Mouse (Mus musculus): ENCODE measurements around the gene Gm28047.
A peak's percentile ranks its signal among the peaks of the same experiment; 100 is the strongest.

The Gm28047 gene

GRCm38 (mm10) chr15:102546677-102547427 lies 78.0 kb downstream of the Gm28047 start:
- DNase-seq, result peak; percentile 62 to 70

- DNase-seq, result no peak
These were observed 78.6 kb downstream of the Gm28047 start for GRCm38 (mm10) chr15:102546246-102546645.

DNA sequence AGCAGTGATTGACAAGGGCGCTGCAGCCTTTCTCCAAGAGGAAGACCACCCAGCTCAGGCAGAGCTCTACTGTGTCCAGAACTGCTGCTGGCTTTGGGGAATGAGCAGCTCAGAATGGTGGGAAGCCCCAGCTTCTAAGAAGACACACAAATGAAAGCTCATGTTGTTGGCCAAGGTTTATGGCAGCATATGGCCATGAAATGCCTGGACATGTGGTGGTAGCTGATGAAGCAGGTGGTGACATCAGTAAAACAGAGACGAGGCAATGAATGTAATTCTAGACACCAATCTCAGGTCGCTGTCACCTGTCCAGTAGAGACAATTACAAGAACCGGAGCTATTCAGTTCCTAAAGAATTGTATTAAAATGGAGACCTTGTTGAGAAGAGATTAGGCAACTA lies 80.1 kb downstream of the Gm28047 start:
- no peak for DNase-seq

- no peak for DNase-seq
These were observed 90.9 kb downstream of the Gm28047 start for GRCm38 (mm10) chr15:102533926-102534325.

DNA sequence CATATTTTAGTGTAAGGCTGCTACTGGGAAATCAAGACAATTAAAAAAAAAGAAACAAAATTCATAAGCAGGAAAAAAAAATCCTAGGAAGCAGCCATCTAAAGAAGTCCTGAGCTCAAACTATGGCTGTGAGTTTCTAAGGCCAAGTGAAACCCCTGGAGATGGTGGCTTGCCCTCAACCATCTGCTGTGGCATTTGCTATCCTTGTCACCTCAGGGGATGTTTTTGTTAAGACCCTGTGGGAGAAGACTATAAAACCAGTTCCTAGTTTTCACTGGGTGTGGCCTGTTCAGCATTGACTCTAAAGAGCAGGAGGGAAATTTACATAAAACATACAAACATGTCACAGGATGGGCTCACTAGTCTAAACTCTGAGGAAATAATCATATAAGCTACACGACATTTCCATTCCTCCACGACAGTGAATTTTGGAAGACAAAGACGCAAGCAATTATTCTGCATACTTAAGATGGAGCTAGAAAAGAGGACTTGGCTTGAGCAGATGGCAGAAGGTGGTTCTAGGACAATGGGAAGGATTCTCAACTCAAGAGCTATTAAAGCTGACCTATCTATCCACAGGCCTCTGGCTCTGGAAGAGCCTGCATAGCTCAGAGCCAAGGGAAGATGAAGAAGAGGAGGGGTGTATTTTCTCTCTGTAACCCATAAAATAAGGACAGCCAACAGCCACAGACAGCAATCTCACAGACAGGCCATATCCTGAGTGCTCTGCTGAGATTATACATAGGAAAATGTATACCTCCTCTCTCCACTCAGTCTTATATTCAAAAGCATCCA lies 92.6 kb downstream of the Gm28047 start:
- no peak for DNase-seq

- DNase-seq, result no peak
These were observed 93.3 kb downstream of the Gm28047 start for GRCm38 (mm10) chr15:102531586-102531985.

- DNase-seq, result no peak
These were observed 94.3 kb downstream of the Gm28047 start for GRCm38 (mm10) chr15:102530566-102530965.

GRCm38 (mm10) chr15:102528396-102528795 lies 96.5 kb downstream of the Gm28047 start:
- no peak for DNase-seq

GRCm38 (mm10) chr15:102527936-102528335 lies 96.9 kb downstream of the Gm28047 start:
- DNase-seq, result peak in 1 of 2 experiments; percentile 28

- DNase-seq, result peak in 1 of 2 experiments; percentile 21
These were observed 98.5 kb downstream of the Gm28047 start for GRCm38 (mm10) chr15:102526111-102527002.

GRCm38 (mm10) chr15:102524892-102525485 lies 99.9 kb downstream of the Gm28047 start, which contains the start of gene Npff:
Npff (minus strand) TSS chr15:102524942.
- peak; percentile 68 to 79 for DNase-seq

DNA sequence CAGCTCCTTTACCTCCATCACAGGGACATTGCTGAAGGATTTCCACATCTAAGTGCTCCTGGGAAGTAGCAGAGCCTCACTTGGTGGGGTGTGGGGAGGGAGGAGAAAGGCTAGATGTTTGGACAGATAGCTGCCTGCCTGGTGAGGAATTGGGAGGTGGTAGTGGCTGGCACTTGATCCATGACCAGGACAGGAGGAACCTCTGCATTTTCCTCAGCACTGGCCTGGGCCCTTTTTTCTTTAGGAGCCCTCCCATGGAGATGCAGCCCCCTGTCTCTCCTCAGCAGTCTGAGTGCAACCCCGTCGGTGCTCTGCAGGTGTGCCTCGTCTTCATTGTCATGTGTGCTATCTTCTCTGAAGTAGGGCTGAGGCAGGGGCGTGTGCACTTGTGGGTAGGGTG lies 103.4 kb downstream of the Gm28047 start:
- no peak for DNase-seq

GRCm38 (mm10) chr15:102520416-102520815 lies 104.5 kb downstream of the Gm28047 start:
- peak in 1 of 2 experiments; percentile 39 for DNase-seq

- no peak for DNase-seq
These were observed 105.4 kb downstream of the Gm28047 start for GRCm38 (mm10) chr15:102519211-102520141.

- peak in 1 of 2 experiments; percentile 37 for DNase-seq
These were observed 106.0 kb downstream of the Gm28047 start for GRCm38 (mm10) chr15:102518859-102519201.

- DNase-seq, result peak; percentile 100
These were observed 106.7 kb downstream of the Gm28047 start, which contains the start of gene Tarbp2 for GRCm38 (mm10) chr15:102517976-102518858. Tarbp2 (plus strand) TSS chr15:102518192.

GRCm38 (mm10) chr15:102517631-102517975 lies 107.3 kb downstream of the Gm28047 start:
- DNase-seq, result no peak

DNA sequence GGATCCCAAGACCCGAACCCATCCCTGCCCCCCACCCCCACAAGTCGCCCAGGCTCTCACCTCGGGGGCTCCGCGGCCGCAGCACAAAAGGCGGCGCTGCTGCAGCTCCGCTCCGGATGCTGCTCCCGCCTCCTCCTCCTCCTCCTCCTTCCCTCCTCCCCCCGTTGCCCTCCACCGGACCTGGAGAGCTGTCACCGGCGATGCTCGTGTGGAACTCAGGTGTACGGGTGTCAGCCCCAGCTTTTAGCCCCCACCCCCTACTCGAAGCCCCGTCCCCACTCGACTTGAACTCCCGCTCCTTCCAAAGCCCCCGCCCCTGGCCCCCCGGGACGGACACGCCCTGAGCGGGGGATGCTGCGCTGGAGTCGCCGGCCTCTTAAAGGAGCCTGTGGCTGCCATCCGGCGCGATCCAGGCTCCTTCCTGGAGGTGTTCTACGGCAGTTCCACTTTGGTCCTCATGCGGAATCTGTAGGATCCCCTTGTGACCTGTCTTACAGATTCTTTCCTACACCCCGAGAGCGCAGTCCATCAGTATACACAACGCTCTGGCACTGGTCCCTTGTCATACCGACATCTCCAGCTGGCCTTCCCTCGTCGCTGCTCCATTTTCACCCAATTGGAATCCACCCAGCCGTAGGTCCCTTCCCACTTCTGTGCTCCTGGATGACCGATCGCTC lies 108.0 kb downstream of the Gm28047 start, which contains the start of gene Map3k12:
Map3k12 (minus strand) TSS at position 337 of the 677 bp plus-strand sequence.
- peak; percentile 68 to 84 for DNase-seq

DNA sequence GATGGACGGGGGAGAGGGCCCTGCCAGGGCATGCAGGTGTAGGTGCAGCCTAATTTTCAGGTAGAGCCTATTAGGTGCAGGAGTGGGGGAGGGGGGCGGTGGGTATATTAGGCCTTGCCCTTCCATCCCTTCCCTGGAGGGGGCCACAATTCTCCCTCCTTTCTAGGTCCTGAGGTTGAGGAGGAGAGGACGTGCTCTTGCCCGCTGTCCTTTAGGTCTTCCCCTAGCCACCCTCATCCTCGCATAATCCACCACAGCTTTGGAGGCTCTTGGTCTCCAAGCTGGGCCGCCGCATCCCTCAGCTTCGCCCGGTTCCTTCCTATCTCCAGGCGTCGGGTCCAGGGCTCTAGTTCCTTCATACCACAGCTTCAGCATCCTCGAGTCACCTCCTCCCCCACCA lies 108.6 kb downstream of the Gm28047 start:
- peak in 1 of 2 experiments; percentile 53 for DNase-seq

Measured in kidney, postnatal 25 days (tissue).